Mouse (Mus musculus): ENCODE measurements around the gene Pla2g5. TPM values are rescaled to one million over a fixed set of nuclear protein-coding genes. Genes with fewer than 3 reads are reported as not detected.
"Not testable (repeated sequence)": the region's sequence is repeated elsewhere in the genome, so short reads cannot be mapped to it uniquely, and the experiment has no call there.

Gene Pla2g5
- 0.29 TPM in 1 of 2 replicates, not detected in the other for polyA plus RNA-seq (2015; fragmentation: Nextera tagmentation; extraction: Ambion mirVana)

DNA sequence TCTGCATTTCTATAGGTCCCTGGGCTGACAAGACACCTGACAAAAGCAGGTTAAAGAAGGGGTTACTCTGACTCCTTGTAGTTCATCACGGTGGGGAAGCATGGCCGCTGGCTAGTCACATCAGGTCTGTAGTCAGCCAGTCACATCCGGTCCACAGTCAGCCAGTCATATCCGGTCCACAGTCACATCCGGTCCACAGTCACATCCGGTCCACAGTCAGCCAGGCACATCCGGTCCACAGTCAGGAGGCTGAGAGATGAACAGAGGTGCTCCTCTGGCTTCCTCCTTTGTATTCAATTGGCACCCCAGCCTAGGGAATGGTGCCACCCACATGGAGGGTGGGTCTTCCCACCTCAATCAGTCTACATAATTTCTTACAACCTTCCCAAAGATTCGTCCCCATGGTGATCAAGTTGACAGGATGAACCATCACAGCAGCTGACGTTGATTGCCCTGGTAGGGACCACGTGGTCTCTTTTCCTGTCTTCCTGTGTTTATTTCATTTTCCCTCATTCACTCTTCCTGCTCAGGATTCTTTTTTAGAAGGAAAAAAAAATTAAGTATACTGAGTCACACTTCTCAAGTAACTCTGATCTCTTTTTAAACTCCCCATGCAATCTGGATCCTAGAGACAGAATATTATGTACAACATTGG, at the start of gene Pla2g5:
Gene Pla2g5, minus strand, starts transcription at position 139 of the 655 bp plus-strand sequence.
- no peaks in the 10 kb centered on the region for H3K36me3 ChIP-seq (ENCODE audit: insufficient read depth, low read length)
- no peaks in the 10 kb centered on the region for H3K9me3 ChIP-seq (ENCODE audit: low read length)
- no peaks in the 10 kb centered on the region for H3K4me1 ChIP-seq (ENCODE audit: insufficient read depth, low read depth, low read length)
- 48% methylated on average over 10 of the region's 10 CpGs for WGBS
- no peaks in the 10 kb centered on the region for H3K27me3 ChIP-seq (replicated peaks; ENCODE audit: insufficient read depth, low read length)
- H3K4me2 ChIP-seq (replicated peaks; ENCODE audit: low read depth, low read length), result no peak within 1 kb of the TSS
- H3K4me3 ChIP-seq (ENCODE audit: low read depth, low read length), result no peak within 1 kb of the TSS
- no peak within 1 kb of the TSS for H3K27ac ChIP-seq (ENCODE audit: low read length)
- H3K9ac ChIP-seq (replicated peaks; ENCODE audit: low read depth), result no peak within 1 kb of the TSS
- ATAC-seq (no peak; the same call in 1 of the 2 replicates), DNase-seq (ENCODE audit: low spot score) (no peak)
- TF ChIP-seq CTCF (IDR thresholded peaks at IDR 0.05), result no peak
- TF ChIP-seq EP300 (IDR thresholded peaks at IDR 0.05), result no peak

DNA sequence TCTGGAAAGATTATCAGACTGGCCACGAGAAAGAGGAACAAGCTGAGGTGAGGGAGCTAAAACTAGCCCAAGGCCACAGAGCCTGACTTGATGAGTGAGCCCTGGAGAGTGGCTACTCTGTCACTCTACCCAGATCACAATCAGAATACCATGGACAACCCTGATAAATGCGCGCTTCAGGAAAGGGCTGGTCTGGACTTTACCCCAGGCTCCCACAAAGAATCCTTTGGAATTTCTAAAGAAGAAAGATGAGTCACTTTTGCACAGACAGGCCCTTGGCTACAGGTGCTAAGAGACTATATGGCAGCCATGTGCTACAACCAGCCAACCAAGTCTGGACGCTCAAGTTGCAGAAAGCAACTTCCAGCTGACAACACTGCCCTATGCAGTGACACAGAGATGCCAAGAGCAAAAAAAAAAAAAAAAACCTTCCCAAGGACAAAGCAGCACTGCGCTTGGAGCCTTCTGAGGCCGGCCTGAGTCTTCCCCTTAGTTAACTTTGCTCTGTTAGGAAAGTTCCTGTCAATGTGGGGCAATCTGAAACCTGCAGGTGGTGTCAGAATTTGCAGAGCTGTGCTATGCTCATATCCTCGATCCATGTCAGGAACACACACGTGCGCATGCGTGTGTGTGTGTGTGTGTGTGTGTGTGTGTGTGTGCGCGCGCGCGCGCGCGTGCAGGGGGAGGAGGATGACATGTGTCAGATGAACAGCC, 42.5 kb upstream of the Pla2g5 start:
- Histone ChIP-seq H3K4me2 (replicated peaks; ENCODE audit: low read depth, low read length) (no peak overlapping the region), H3K27me3 (replicated peaks; ENCODE audit: insufficient read depth, low read length) (no peaks in the 10 kb centered on the region), H3K4me1 (ENCODE audit: insufficient read depth, low read depth, low read length) (no peaks in the 10 kb centered on the region), H3K27ac (ENCODE audit: low read length) (no peak overlapping the region), H3K9ac (replicated peaks; ENCODE audit: low read depth) (no peak overlapping the region), H3K36me3 (ENCODE audit: insufficient read depth, low read length) (peaks cover 24% of the 10 kb centered on the region), H3K9me3 (ENCODE audit: low read length) (no peaks in the 10 kb centered on the region), H3K4me3 (ENCODE audit: low read depth, low read length) (no peak overlapping the region)
- WGBS, result 93% methylated on average over 18 of the region's 18 CpGs
- DNase-seq (ENCODE audit: low spot score) (no peak), ATAC-seq (no peak)
- TF ChIP-seq CTCF (IDR thresholded peaks at IDR 0.05) (no peak), EP300 (IDR thresholded peaks at IDR 0.05) (no peak)

DNA sequence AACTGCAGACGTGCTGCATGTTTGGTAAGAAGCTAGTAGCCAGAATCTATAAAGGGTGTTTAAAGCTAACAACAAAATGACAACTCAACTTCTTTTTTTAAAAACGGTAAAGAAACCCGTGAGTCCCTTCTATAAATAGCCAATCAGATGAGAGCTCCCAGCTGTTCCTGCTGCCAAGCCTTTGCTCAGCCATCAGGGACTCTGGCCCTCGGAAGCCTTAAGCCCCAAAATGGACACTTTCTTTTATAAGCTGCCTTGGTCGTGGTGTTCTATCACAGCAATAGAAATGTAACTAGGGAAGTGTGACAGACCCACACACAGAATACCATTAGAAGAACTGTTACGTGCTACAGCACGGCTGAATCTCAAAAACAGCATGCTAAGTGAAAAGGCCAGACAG, 36.1 kb upstream of the Pla2g5 start:
- no peak overlapping the region for H3K27ac ChIP-seq (ENCODE audit: low read length)
- no peak overlapping the region for H3K4me3 ChIP-seq (ENCODE audit: low read depth, low read length)
- H3K4me2 ChIP-seq (replicated peaks; ENCODE audit: low read depth, low read length), result no peak overlapping the region
- WGBS, result 69% methylated on average over 7 of the region's 7 CpGs
- H3K9me3 ChIP-seq (ENCODE audit: low read length), result no peaks in the 10 kb centered on the region
- no peaks in the 10 kb centered on the region for H3K4me1 ChIP-seq (ENCODE audit: insufficient read depth, low read depth, low read length)
- DNase-seq (ENCODE audit: low spot score) (no peak), ATAC-seq (no peak)
- H3K27me3 ChIP-seq (replicated peaks; ENCODE audit: insufficient read depth, low read length), result no peaks in the 10 kb centered on the region
- TF ChIP-seq EP300 (IDR thresholded peaks at IDR 0.05) (no peak), CTCF (IDR thresholded peaks at IDR 0.05) (no peak)
- H3K9ac ChIP-seq (replicated peaks; ENCODE audit: low read depth), result no peak overlapping the region
- H3K36me3 ChIP-seq (ENCODE audit: insufficient read depth, low read length), result peaks cover 31% of the 10 kb centered on the region

DNA sequence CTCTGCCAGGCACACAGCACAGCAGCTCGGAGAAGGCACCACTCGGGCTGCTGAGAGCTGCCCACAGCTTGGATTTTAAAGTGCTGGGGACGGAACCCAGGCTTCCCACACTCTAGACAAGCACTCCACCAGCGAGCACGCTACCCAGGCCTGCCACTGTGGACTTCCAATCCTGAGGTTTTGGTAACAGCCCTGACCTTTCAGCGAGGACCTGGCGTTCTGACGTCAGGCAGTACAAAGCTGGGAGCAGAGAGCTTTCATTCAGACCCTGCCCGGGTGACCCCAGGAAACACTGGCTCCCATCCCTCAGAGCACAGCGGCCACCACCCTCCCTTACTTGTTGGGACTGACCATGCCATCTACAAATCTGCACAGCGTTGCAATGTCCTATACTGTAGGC, 30.5 kb upstream of the Pla2g5 start:
- not testable (repeated sequence) for H3K4me1 ChIP-seq (ENCODE audit: insufficient read depth, low read depth, low read length); DNase-seq (ENCODE audit: low spot score); H3K4me3 ChIP-seq (ENCODE audit: low read depth, low read length); ATAC-seq; H3K27me3 ChIP-seq (replicated peaks; ENCODE audit: insufficient read depth, low read length); H3K9me3 ChIP-seq (ENCODE audit: low read length); H3K27ac ChIP-seq (ENCODE audit: low read length); H3K4me2 ChIP-seq (replicated peaks; ENCODE audit: low read depth, low read length); H3K9ac ChIP-seq (replicated peaks; ENCODE audit: low read depth)
- 88% methylated on average over 11 of the region's 11 CpGs for WGBS
- peaks cover 25% of the 10 kb centered on the region for H3K36me3 ChIP-seq (ENCODE audit: insufficient read depth, low read length)

DNA sequence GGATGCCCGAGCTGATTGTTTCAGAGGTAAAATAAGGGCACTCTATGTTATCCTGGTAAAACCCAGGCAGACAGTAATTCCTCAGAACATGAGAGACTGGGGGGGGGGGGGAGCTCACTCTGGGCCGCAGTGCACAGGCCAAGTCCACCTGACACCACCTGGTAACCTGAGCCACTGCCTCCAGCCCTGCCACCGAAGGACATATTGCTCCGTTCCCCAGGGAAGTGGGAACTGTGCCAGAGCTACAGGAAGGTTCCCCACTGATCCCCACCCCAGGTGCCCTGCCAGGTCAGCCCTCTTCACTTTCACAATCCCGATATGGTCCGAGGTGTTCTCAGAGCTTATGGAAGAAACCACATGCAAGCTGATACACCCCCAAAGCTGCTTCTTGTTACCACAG, 29.4 kb upstream of the Pla2g5 start:
- Histone ChIP-seq H3K4me1 (ENCODE audit: insufficient read depth, low read depth, low read length) (no peaks in the 10 kb centered on the region), H3K27me3 (replicated peaks; ENCODE audit: insufficient read depth, low read length) (no peaks in the 10 kb centered on the region), H3K27ac (ENCODE audit: low read length) (no peak overlapping the region), H3K4me2 (replicated peaks; ENCODE audit: low read depth, low read length) (no peak overlapping the region), H3K4me3 (ENCODE audit: low read depth, low read length) (no peak overlapping the region), H3K36me3 (ENCODE audit: insufficient read depth, low read length) (peaks cover 21% of the 10 kb centered on the region), H3K9ac (replicated peaks; ENCODE audit: low read depth) (no peak overlapping the region), H3K9me3 (ENCODE audit: low read length) (no peaks in the 10 kb centered on the region)
- DNase-seq (ENCODE audit: low spot score) (peak; percentile 13), ATAC-seq (no peak)
- WGBS, result 73% methylated on average over 6 of the region's 6 CpGs
- TF ChIP-seq CTCF (IDR thresholded peaks at IDR 0.05), result no peak
- no peak for TF ChIP-seq EP300 (IDR thresholded peaks at IDR 0.05)

DNA sequence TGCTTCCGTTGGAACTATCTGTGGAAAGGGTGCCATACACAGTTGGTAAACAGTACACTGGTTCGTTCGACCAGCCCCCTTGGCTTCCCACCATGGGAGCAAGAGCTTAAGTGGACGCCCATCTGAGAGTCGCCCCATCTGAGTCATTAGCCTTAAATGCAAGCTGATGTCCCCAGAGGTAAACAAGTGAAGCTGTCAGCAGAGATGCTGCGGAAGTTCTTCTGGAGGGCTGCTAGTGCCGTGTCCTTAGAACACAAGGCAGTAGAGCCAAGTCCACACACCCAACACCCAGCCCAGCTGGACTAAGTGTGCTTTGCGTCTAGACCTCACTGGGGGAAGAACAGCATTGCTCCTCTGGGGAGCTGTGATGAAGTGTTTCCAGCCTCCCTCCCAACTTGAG, 26.4 kb upstream of the Pla2g5 start:
- Histone ChIP-seq H3K4me2 (replicated peaks; ENCODE audit: low read depth, low read length) (no peak overlapping the region), H3K4me1 (ENCODE audit: insufficient read depth, low read depth, low read length) (no peaks in the 10 kb centered on the region), H3K36me3 (ENCODE audit: insufficient read depth, low read length) (0 out of 2 replicates have a peak, but pooled peaks cover 5% of the 10 kb centered on the region), H3K27me3 (replicated peaks; ENCODE audit: insufficient read depth, low read length) (no peaks in the 10 kb centered on the region), H3K9me3 (ENCODE audit: low read length) (no peaks in the 10 kb centered on the region), H3K9ac (replicated peaks; ENCODE audit: low read depth) (no peak overlapping the region), H3K4me3 (ENCODE audit: low read depth, low read length) (no peak overlapping the region), H3K27ac (ENCODE audit: low read length) (no peak overlapping the region)
- ATAC-seq (peak; percentile 81), DNase-seq (ENCODE audit: low spot score) (peak; percentile 53)
- 42% methylated on average over 8 of the region's 8 CpGs for WGBS
- TF ChIP-seq EP300 (IDR thresholded peaks at IDR 0.05), result no peak
- no peak for TF ChIP-seq CTCF (IDR thresholded peaks at IDR 0.05)

Data from lung, postnatal 0 days (tissue).